Mouse (Mus musculus): ENCODE data around the gene Col16a1.
A peak's percentile ranks its signal among the peaks of the same experiment; 100 is the strongest.

The Col16a1 gene

DNA sequence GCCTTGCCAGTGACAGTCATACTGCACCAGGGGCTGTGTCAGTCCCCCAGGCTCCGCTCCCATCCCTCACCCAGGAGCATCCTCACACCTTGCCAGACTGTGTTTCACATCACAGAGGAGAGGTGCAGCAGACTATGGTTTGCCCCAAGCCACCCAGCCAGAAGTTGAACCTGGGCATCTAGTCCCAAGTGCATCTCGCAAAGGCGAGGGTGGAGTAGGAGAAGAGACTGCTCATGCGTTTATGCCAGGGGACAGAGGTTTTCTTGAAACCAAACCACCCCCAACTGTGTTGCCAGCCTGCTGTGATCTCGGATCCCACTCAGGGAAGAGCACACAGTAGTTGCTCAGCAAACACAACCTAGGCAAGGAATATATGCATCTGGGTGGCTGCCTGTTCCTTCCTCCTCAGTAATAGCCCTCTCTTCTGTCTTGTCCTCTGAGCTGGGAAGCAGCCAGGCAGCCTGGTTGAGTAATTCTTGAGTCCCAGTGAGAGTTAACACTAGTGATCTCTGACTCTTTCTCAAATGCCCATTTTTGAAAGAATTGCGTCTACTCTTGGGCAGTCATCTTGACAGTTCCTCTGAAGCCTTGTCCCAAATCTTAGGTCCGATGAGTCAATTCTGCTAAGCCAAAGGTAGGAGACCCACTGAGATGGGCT lies 83.9 kb downstream of the Col16a1 start:
- DNase-seq: no peak

DNA sequence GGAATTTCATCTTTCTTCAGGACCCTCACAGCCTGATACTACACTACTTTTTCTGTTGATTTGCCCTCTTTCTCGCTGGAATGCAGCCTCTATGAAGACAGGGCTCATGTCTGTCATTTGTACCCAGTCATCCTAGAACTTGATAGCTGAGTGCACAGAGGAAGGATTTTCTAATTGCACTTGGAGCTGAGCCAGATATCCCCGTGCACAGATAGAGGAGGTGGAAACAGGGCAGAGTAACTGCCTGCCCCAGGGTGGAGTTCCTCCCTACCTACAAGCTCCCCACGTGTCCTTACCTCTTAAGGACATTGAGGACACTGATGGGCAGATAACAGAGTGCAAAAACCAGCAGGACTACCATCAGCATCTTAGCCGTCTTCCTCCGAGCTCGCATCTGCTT lies 85.8 kb downstream of the Col16a1 start:
- DNase-seq: no peak

- DNase-seq: peak; percentile 60 to 75
These were observed 91.0 kb downstream of the Col16a1 start for GRCm38 (mm10) chr4:130138441-130139213.

DNA sequence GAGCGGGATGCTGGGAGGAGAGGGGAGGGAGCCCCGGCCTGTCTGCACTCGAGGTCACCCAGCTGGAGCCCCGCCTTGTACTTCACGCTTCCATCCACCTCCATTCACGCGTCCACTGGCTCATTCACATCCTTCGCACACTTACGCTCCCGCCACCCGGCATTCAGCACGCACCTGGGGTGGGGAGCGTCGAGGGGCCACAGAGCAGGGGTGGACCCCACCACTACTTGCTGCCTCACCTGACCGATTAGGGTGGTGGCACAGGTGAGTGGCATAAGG lies 91.5 kb downstream of the Col16a1 start, which contains the start of gene Hcrtr1:
Gene Hcrtr1 (minus strand): TSS at position 146 of the 279 bp plus-strand sequence.
- DNase-seq: no peak

DNA sequence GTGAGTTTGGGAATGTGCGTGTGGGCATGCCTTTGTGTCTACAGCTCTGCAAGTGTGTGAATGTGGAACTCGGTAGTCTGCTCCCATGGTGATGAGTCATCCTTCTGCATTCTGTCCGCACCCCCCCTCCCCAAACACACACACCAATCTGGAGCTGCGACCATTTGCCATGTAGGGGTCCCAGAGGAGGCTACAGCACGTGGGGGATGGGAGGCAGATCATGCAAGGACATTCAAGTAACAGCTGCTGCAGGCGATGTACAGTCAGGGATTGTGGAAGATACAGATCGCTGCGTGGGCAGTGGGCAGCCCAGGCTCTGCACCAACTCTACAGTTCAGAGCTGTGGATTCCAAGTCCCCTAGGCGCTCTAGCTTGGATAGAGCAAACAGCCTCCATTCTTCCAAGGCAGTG lies 93.4 kb downstream of the Col16a1 start:
- DNase-seq: no peak

DNA sequence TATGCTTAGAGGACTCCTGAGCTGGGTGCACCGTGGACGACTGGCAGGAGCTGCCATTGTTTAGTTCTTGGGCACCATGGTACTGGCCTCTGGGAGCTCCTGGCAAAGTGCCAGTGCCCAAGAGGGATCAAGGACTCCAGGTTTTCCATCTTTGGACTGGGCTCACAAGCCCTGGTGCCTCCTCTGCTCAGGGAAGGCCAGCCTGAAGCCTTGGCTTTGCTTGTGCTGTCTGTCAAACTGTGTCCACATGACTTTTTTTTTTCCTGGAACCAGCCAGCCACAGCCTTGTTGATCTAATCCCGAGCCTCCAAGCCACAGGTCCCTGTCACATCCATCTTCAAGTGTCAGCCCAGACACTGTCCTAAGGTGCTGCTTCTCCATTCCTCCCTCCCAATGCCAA lies 94.1 kb downstream of the Col16a1 start:
- DNase-seq: no peak

DNA sequence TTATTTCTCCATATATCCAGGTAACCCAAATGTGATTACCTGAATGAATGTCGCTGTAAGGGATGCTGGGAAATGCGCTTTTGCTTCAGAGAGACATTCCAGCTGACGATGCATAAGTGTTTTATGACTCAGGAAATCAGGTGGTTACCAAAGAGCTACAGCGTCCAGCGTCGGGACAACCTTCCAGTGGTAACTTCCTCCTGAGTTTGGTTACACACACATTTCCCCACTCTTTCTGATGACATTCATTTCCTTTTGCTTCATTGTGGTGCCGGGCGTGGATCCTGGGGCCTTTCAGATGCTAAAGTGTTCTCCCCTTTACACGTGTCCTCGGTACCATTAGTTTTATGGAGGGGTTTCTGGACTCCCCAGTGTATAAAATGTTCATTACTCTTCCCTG lies 100.8 kb downstream of the Col16a1 start:
- DNase-seq: no peak

All from lung, adult 18-20 months (tissue).